Mouse (Mus musculus): ENCODE measurements around the gene Runx2. TPM values are rescaled to one million over a fixed set of nuclear protein-coding genes. Genes with fewer than 3 reads are reported as not detected.

Runx2 gene
- total RNA-seq, 1 experiment, result 0.71 TPM

DNA sequence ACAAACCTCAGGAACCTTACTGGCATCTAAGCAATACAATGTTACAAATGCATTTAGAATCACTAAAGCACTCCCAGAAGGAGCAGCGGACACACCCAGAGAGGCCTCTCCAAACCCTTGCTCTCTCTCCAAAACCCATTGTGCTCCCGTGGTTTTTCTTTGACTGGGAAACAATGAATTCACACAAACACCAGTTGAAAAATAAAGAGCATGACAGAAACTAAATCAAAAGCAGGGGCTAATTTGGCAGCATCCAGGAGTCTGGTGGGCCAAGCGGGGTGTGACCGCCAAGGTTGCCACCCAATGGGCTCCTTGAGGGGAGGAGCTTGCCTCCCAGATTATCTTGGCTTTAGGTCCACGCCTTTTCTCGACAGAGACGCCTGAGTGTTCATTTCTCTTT lies 341.9 kb downstream of the Runx2 start:
- Histone ChIP-seq H3K9ac (ENCODE audit: insufficient read depth, low read depth, low read length, poor library complexity, severe bottlenecking) (no peak overlapping the region), H3K27ac (ENCODE audit: insufficient read depth, low read depth, low read length, poor library complexity, severe bottlenecking) (no peak overlapping the region), H3K9me3 (ENCODE audit: control insufficient read depth, insufficient read depth, low read depth, low read length) (no peaks in the 10 kb centered on the region), H3K4me3 (ENCODE audit: insufficient read depth in 1 of 2, low read depth in 1 of 2, low read length in 2 of 2, poor library complexity in 1 of 2, severe bottlenecking in 1 of 2) (no peak overlapping the region), H3K36me3 (ENCODE audit: control insufficient read depth, insufficient read depth, low read length, poor library complexity, severe bottlenecking) (no peaks in the 10 kb centered on the region), H3K4me1 (ENCODE audit: control insufficient read depth in 2 of 2, insufficient read depth in 2 of 2, low read length in 2 of 2, poor library complexity in 1 of 2) (peaks cover 0 to 4% of the 10 kb centered on the region in 2 experiments; a peak in 1 of 4 replicates)
- TF ChIP-seq ZNF384 (IDR thresholded peaks at IDR 0.05; ENCODE audit: low read depth, low read length), result no peak
- no peak for TF ChIP-seq HCFC1 (IDR thresholded peaks at IDR 0.05; ENCODE audit: borderline replicate concordance, insufficient read depth, low read length)
- no peak for TF ChIP-seq MAFK (IDR thresholded peaks at IDR 0.05; ENCODE audit: insufficient read depth, low read depth, low read length)
- no peak for TF ChIP-seq ZC3H11A (IDR thresholded peaks at IDR 0.05; ENCODE audit: borderline replicate concordance, low read depth, low read length)
- no peak for TF ChIP-seq CHD2 (IDR thresholded peaks at IDR 0.05; ENCODE audit: low read depth, low read length)
- in situ Hi-C loops (cut with MboI; ENCODE audit: low sequenced_read_pairs in 2 of 2, unreplicated experiment in 2 of 2), result no loop called here
- DNase-seq (ENCODE audit: low read depth, low spot score), result peak; percentile 66

DNA sequence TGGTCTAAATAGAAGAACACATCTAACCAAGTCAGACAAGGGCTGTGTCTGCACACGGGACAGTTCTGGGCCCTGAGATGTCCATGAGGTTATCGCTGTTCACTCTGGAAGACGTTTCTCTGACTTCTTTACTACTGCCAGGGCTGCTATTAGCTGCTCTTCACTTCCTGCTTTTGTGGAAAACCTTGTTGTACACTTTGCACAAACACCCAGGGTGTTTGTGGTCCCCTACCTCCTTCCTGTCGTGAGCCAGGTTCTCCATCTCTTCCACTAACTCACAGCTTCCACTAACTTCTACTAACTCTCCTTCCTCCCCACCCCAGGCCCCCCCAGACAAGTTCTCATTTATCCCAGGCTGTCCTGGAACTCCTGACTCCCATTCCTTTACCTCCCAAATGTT lies 350.9 kb downstream of the Runx2 start:
- Histone ChIP-seq H3K27ac (ENCODE audit: insufficient read depth, low read depth, low read length, poor library complexity, severe bottlenecking) (no peak overlapping the region), H3K9me3 (ENCODE audit: control insufficient read depth, insufficient read depth, low read depth, low read length) (no peaks in the 10 kb centered on the region), H3K9ac (ENCODE audit: insufficient read depth, low read depth, low read length, poor library complexity, severe bottlenecking) (no peak overlapping the region), H3K36me3 (ENCODE audit: control insufficient read depth, insufficient read depth, low read length, poor library complexity, severe bottlenecking) (no peaks in the 10 kb centered on the region), H3K4me1 (ENCODE audit: control insufficient read depth in 2 of 2, insufficient read depth in 2 of 2, low read length in 2 of 2, poor library complexity in 1 of 2) (no peaks in the 10 kb centered on the region), H3K4me3 (ENCODE audit: insufficient read depth in 1 of 2, low read depth in 1 of 2, low read length in 2 of 2, poor library complexity in 1 of 2, severe bottlenecking in 1 of 2) (no peak overlapping the region)
- DNase-seq (ENCODE audit: low read depth, low spot score), result no peak
- in situ Hi-C loops (cut with MboI; ENCODE audit: low sequenced_read_pairs in 2 of 2, unreplicated experiment in 2 of 2), result no loop called here
- TF ChIP-seq HCFC1 (IDR thresholded peaks at IDR 0.05; ENCODE audit: borderline replicate concordance, insufficient read depth, low read length) (no peak), ZC3H11A (IDR thresholded peaks at IDR 0.05; ENCODE audit: borderline replicate concordance, low read depth, low read length) (no peak), ZNF384 (IDR thresholded peaks at IDR 0.05; ENCODE audit: low read depth, low read length) (no peak), CHD2 (IDR thresholded peaks at IDR 0.05; ENCODE audit: low read depth, low read length) (no peak), MAFK (IDR thresholded peaks at IDR 0.05; ENCODE audit: insufficient read depth, low read depth, low read length) (no peak)

DNA sequence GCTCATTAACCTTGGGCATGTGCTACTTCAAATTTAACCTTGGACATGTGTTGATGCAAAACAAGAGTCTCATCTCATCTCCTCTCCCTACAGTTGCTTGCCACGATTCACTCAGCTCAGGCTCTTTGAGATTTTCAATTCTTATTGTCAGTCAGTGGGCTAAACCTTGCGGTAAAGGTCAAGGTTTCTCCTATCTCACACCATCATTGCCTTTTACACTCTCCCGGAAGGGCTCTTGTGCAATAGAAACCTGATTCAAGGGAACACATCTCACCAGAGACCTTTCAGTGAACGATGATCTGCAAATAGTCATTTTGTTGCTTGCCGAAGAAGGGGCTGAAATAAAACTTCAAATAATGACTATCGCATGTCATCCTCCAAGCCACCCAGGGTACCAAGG lies 354.4 kb downstream of the Runx2 start:
- DNase-seq (ENCODE audit: low read depth, low spot score), result no peak
- no peak overlapping the region for H3K9ac ChIP-seq (ENCODE audit: insufficient read depth, low read depth, low read length, poor library complexity, severe bottlenecking)
- no peaks in the 10 kb centered on the region for H3K36me3 ChIP-seq (ENCODE audit: control insufficient read depth, insufficient read depth, low read length, poor library complexity, severe bottlenecking)
- H3K4me1 ChIP-seq (ENCODE audit: control insufficient read depth in 2 of 2, insufficient read depth in 2 of 2, low read length in 2 of 2, poor library complexity in 1 of 2), result no peaks in the 10 kb centered on the region
- in situ Hi-C loops (cut with MboI; ENCODE audit: low sequenced_read_pairs in 2 of 2, unreplicated experiment in 2 of 2), result no loop called here
- TF ChIP-seq MAFK (IDR thresholded peaks at IDR 0.05; ENCODE audit: insufficient read depth, low read depth, low read length), result no peak
- TF ChIP-seq ZC3H11A (IDR thresholded peaks at IDR 0.05; ENCODE audit: borderline replicate concordance, low read depth, low read length), result no peak
- TF ChIP-seq ZNF384 (IDR thresholded peaks at IDR 0.05; ENCODE audit: low read depth, low read length), result no peak
- TF ChIP-seq CHD2 (IDR thresholded peaks at IDR 0.05; ENCODE audit: low read depth, low read length), result no peak
- TF ChIP-seq HCFC1 (IDR thresholded peaks at IDR 0.05; ENCODE audit: borderline replicate concordance, insufficient read depth, low read length), result no peak
- H3K9me3 ChIP-seq (ENCODE audit: control insufficient read depth, insufficient read depth, low read depth, low read length), result no peaks in the 10 kb centered on the region
- no peak overlapping the region for H3K27ac ChIP-seq (ENCODE audit: insufficient read depth, low read depth, low read length, poor library complexity, severe bottlenecking)
- H3K4me3 ChIP-seq (ENCODE audit: insufficient read depth in 1 of 2, low read depth in 1 of 2, low read length in 2 of 2, poor library complexity in 1 of 2, severe bottlenecking in 1 of 2), result no peak overlapping the region

DNA sequence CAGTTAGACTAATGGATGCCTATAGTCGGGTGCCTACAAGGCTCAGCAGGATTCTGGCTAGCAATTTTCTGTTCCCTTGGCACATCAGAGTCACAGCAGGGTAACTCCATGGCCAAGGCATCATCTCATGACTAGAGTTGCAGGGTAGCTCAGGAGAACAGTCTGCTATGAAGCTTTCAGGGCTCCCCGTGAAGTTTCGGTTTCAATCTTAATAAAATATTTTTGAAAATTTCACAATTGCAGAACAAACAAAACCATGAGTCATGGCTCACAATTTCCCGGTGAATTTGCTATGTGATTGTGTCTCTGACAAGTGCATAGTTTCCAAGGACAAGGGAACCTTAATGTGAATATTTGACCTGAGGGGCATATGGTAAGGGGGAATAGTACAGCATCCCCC lies 355.6 kb downstream of the Runx2 start:
- no peaks in the 10 kb centered on the region for H3K4me1 ChIP-seq (ENCODE audit: control insufficient read depth in 2 of 2, insufficient read depth in 2 of 2, low read length in 2 of 2, poor library complexity in 1 of 2)
- no peak overlapping the region for H3K27ac ChIP-seq (ENCODE audit: insufficient read depth, low read depth, low read length, poor library complexity, severe bottlenecking)
- no peaks in the 10 kb centered on the region for H3K36me3 ChIP-seq (ENCODE audit: control insufficient read depth, insufficient read depth, low read length, poor library complexity, severe bottlenecking)
- no peak for DNase-seq (ENCODE audit: low read depth, low spot score)
- no peak overlapping the region for H3K4me3 ChIP-seq (ENCODE audit: insufficient read depth in 1 of 2, low read depth in 1 of 2, low read length in 2 of 2, poor library complexity in 1 of 2, severe bottlenecking in 1 of 2)
- H3K9me3 ChIP-seq (ENCODE audit: control insufficient read depth, insufficient read depth, low read depth, low read length), result no peaks in the 10 kb centered on the region
- no peak overlapping the region for H3K9ac ChIP-seq (ENCODE audit: insufficient read depth, low read depth, low read length, poor library complexity, severe bottlenecking)
- in situ Hi-C loops (cut with MboI; ENCODE audit: low sequenced_read_pairs in 2 of 2, unreplicated experiment in 2 of 2), result no loop called here
- TF ChIP-seq ZC3H11A (IDR thresholded peaks at IDR 0.05; ENCODE audit: borderline replicate concordance, low read depth, low read length), result no peak
- no peak for TF ChIP-seq HCFC1 (IDR thresholded peaks at IDR 0.05; ENCODE audit: borderline replicate concordance, insufficient read depth, low read length)
- TF ChIP-seq ZNF384 (IDR thresholded peaks at IDR 0.05; ENCODE audit: low read depth, low read length), result no peak
- TF ChIP-seq CHD2 (IDR thresholded peaks at IDR 0.05; ENCODE audit: low read depth, low read length), result no peak
- no peak for TF ChIP-seq MAFK (IDR thresholded peaks at IDR 0.05; ENCODE audit: insufficient read depth, low read depth, low read length)

DNA sequence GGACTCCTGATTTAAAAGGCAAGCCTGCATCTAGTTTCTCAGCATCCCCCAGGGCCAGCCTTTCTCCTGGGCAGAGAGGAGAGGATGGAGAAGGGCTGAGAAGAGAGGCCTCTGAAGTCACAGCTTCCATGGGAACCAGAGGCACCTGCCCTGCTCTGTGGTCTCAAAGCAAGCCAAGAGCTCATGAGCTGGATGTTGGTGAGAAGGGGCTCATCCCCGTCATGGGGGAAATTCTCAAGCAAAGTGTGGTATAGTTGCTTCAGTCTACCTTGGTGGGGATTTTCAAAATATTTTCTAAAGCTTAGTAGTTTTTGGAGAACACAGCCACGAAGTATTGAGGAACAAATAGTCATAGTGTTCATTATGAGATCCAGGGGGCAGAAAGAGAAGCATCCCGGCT lies 357.9 kb downstream of the Runx2 start:
- Histone ChIP-seq H3K4me1 (ENCODE audit: control insufficient read depth in 2 of 2, insufficient read depth in 2 of 2, low read length in 2 of 2, poor library complexity in 1 of 2) (no peaks in the 10 kb centered on the region), H3K9me3 (ENCODE audit: control insufficient read depth, insufficient read depth, low read depth, low read length) (no peaks in the 10 kb centered on the region), H3K36me3 (ENCODE audit: control insufficient read depth, insufficient read depth, low read length, poor library complexity, severe bottlenecking) (no peaks in the 10 kb centered on the region), H3K4me3 (ENCODE audit: insufficient read depth in 1 of 2, low read depth in 1 of 2, low read length in 2 of 2, poor library complexity in 1 of 2, severe bottlenecking in 1 of 2) (no peak overlapping the region), H3K9ac (ENCODE audit: insufficient read depth, low read depth, low read length, poor library complexity, severe bottlenecking) (no peak overlapping the region), H3K27ac (ENCODE audit: insufficient read depth, low read depth, low read length, poor library complexity, severe bottlenecking) (no peak overlapping the region)
- DNase-seq (ENCODE audit: low read depth, low spot score), result no peak
- TF ChIP-seq CHD2 (IDR thresholded peaks at IDR 0.05; ENCODE audit: low read depth, low read length), result no peak
- no peak for TF ChIP-seq ZC3H11A (IDR thresholded peaks at IDR 0.05; ENCODE audit: borderline replicate concordance, low read depth, low read length)
- no peak for TF ChIP-seq ZNF384 (IDR thresholded peaks at IDR 0.05; ENCODE audit: low read depth, low read length)
- TF ChIP-seq HCFC1 (IDR thresholded peaks at IDR 0.05; ENCODE audit: borderline replicate concordance, insufficient read depth, low read length), result no peak
- TF ChIP-seq MAFK (IDR thresholded peaks at IDR 0.05; ENCODE audit: insufficient read depth, low read depth, low read length), result no peak
- in situ Hi-C loops (cut with MboI; ENCODE audit: low sequenced_read_pairs in 2 of 2, unreplicated experiment in 2 of 2), result no loop called here

Data from ES-E14 (cell line).